Mouse (Mus musculus): ENCODE data around the gene Pde1a.

DNA sequence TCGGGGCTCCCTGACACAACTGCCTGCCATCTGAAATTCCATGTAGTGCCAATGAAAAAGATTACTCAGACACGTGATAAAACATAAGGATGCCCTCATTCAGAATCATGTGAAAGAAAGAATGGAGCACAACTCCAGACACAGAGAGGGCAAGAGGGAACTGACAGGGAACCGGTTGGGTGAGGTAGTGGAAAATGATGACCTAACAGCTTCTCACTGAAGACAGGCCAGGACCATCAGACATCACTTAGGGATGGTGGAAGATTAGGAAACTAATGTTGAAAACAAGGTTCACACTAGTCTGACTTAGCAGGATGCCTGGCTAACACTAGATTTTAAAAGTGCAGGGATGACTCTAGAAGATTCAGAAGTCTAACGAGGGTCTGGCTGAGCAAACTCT, 49.6 kb downstream of the Pde1a start:
- TF ChIP-seq FLI1 (IDR thresholded peaks at IDR 0.05; ENCODE audit: low read length), result no peak
- no peak for TF ChIP-seq GATA1 (IDR thresholded peaks at IDR 0.05; ENCODE audit: borderline replicate concordance, low read length)
